Mouse (Mus musculus) limb, embryonic 11.5 days (tissue): ENCODE measurements at regions not wholly inside any gene's neighbourhood (a gene's known extent, or its start where the extent isn't known, plus 50 kb on each side); places are given as distances from the start of the nearest gene placed in this dataset.

Experiments
- ATAC-seq: fragments of 200-750 bp; cut with Nextera tagmentation; 2 replicates; pipeline ENCODE4 v1.8.0; 2017; ENCODE audit warnings: low read depth; ENCODE audit not compliant: insufficient number of reproducible peaks, low FRiP score, low TSS enrichment
- DNase-seq: peaks from one replicate; pipeline ENCODE4 v3.0.0-alpha.2; 2015; ENCODE audit warnings: low spot score
- H3K27ac ChIP-seq: fragments of 300-500 bp; sonication (generic); replicated peaks from 2 replicates; pipeline ENCODE4 v1.5.1; 2014; ENCODE audit warnings: low read depth, mild to moderate bottlenecking, low read length
- H3K27me3 ChIP-seq: fragments of 300-500 bp; sonication (generic); 2 replicates; pipeline ENCODE4 v1.6.1; 2014; ENCODE audit warnings: mild to moderate bottlenecking, low read length, mixed read lengths; ENCODE audit not compliant: control insufficient read depth, insufficient read depth
- H3K36me3 ChIP-seq: fragments of 300-500 bp; sonication (generic); 2 replicates; pipeline ENCODE4 v1.6.1; 2014; ENCODE audit warnings: mild to moderate bottlenecking, low read length, moderate library complexity, mixed read lengths; ENCODE audit not compliant: control insufficient read depth, insufficient read depth
- H3K4me1 ChIP-seq: fragments of 300-500 bp; sonication (generic); 2 replicates; pipeline ENCODE4 v1.6.1; 2014; ENCODE audit warnings: low read length, mixed read lengths; ENCODE audit not compliant: control insufficient read depth, insufficient read depth
- H3K4me2 ChIP-seq: fragments of 300-500 bp; sonication (generic); 2 replicates; pipeline ENCODE4 v1.6.1; 2014; ENCODE audit warnings: low read depth, mild to moderate bottlenecking, moderate library complexity; ENCODE audit not compliant: severe bottlenecking
- H3K4me3 ChIP-seq: fragments of 300-500 bp; sonication (generic); 2 replicates; pipeline ENCODE4 v1.5.1; 2014; ENCODE audit warnings: low read depth, low read length
- H3K9ac ChIP-seq: fragments of 300-500 bp; sonication (generic); 2 replicates; pipeline ENCODE4 v1.6.1; 2014; ENCODE audit warnings: mild to moderate bottlenecking, low read length
- H3K9me3 ChIP-seq: fragments of 300-500 bp; sonication (generic); 2 replicates; pipeline ENCODE4 v1.6.1; 2016; ENCODE audit warnings: low read length; ENCODE audit not compliant: control insufficient read depth
- WGBS: fragments of 180-500 bp; shearing (Covaris S2); extraction: QIAGEN DNeasy Blood & Tissue Kit; methylation state at CpG from one replicate; pipeline ENCODE4 v1.1.7; 2014; 5-methylcytosine and 5-hydroxymethylcytosine counted together

DNA sequence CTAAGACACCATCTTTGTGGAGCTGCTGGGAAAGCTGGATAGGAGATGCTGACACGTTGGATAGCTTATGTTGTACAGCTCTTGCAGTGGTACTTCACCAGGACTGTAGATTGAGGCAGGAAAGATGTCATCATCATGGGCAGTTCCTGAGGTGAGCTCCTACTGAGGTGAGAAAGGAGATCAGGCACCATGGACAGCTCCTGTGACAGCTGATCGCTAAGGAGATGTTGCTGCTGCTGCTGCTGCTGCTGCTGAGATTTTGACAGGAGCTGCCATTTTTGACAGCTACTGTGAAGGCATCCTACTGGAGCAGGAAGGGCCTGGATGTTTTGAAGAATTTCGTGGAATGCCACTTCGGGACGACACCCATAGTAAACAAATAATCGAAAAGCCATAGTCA, 152.6 kb downstream of the Adam29 start:
- WGBS: 56% methylated on average over 6 of the region's 6 CpGs
- peak; percentile 57 for DNase-seq

DNA sequence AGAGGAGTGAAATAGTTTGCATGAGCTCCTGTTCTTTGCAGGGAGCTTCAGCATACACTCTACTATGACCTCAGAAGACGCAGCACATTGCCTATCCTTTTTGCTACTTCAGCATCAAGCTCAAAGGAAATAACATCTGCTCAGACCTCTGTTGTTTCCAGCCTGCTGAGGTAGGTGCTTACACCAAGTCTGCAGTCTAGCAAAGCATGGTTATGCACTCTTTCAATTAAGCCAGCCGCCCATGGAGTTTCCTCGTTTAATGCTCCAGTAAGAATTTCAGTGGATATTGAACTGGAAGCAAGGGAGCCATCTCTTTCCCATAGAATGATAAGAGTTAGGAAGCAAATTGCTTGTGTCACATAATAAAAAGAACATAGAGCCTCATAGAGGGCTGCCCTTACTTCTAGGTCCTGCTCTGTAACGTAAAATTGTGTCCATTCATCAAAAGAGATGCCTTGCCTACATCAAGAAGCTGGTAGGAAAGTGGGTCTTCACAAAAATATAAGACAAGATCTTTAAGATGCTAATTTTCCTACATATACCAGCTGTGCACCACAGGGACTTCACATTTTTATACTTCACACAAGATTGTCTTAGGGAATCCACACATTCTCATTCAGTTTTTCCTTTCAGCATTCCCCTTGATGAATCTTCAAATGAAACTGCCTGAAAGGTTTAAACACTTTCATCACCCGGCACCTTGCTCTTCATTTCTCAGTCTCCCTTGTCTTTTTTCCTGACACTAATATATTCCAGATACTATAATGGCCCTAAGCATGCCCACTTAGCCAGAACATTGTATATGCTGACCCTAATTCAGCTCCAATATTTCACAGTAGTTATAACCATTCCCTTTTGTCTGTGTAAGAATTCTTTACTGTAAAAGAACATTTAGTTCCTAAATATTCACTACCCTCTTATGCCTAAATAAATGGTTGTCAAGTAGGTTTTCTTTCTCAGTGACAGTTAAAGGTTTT, 182.2 kb downstream of the Adam29 start:
- H3K4me1 ChIP-seq: no peaks in the 10 kb centered on the region
- H3K4me2 ChIP-seq: no peak overlapping the region
- H3K36me3 ChIP-seq: no peaks in the 10 kb centered on the region
- WGBS: 72% methylated on average over 5 of the region's 5 CpGs
- ATAC-seq: no peak
- DNase-seq: no peak
- H3K9me3 ChIP-seq: no peaks in the 10 kb centered on the region
- H3K9ac ChIP-seq: no peak overlapping the region
- no peak overlapping the region for H3K27ac ChIP-seq
- no peaks in the 10 kb centered on the region for H3K27me3 ChIP-seq
- no peak overlapping the region for H3K4me3 ChIP-seq

More for the DNA sequence above, 152.6 kb downstream of the Adam29 start:
- Histone ChIP-seq H3K4me3 (no peak overlapping the region), H3K4me2 (no peak overlapping the region), H3K4me1 (no peaks in the 10 kb centered on the region), H3K9ac (no peak overlapping the region), H3K36me3 (no peaks in the 10 kb centered on the region), H3K9me3 (no peaks in the 10 kb centered on the region), H3K27ac (no peak overlapping the region), H3K27me3 (no peaks in the 10 kb centered on the region)
- no peak for ATAC-seq

DNA sequence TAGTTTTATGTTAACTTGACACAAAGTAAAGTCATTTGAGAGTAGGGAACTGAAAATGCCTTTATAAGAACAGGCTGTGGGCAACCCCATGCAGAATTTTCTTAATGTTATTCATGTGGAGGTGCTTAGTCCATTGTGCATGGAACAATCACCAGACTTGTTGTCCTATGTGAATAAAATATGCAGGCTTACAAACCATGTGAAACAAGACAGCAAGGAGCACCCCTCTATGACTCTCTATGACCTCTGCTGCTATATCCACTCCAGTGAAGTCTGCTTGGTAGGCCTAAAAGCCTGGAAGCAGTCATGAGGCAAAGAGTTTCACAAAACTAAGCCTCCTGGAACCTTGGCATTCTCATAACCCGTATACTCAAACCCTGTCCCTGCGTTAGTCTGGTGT, 215.0 kb downstream of the Adam29 start:
- no peak for ATAC-seq
- H3K9me3 ChIP-seq: no peaks in the 10 kb centered on the region
- WGBS: 87% methylated on average over 2 of the region's 2 CpGs
- H3K36me3 ChIP-seq: no peaks in the 10 kb centered on the region
- H3K4me3 ChIP-seq: no peak overlapping the region
- no peaks in the 10 kb centered on the region for H3K27me3 ChIP-seq
- no peaks in the 10 kb centered on the region for H3K4me1 ChIP-seq
- no peak overlapping the region for H3K9ac ChIP-seq
- no peak overlapping the region for H3K27ac ChIP-seq
- no peak overlapping the region for H3K4me2 ChIP-seq
- no peak for DNase-seq

DNA sequence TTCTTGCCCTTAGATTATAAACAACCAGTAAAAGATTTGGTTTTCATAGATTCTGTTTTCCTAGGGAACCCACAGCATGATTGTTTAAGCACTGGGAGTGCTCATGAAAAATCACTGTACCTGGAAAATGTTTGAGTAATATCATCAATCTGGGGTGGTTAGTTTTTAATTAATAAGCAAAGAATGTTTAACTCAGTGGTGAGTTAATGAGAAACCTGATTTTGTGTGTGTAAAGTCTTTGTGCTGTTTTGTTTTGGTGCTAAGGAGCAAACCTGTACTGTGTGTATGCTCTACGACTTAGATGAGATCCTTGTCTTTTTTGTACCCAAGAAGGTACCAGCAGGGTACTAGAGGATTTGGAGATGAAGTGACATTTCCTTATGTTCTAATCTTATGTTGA, 226.3 kb downstream of the Adam29 start:
- H3K4me1 ChIP-seq: no peaks in the 10 kb centered on the region
- H3K27ac ChIP-seq: no peak overlapping the region
- H3K9ac ChIP-seq: no peak overlapping the region
- no peak overlapping the region for H3K4me3 ChIP-seq
- H3K9me3 ChIP-seq: no peaks in the 10 kb centered on the region
- DNase-seq (no peak), ATAC-seq (no peak)
- H3K4me2 ChIP-seq: no peak overlapping the region
- no peaks in the 10 kb centered on the region for H3K27me3 ChIP-seq
- H3K36me3 ChIP-seq: no peaks in the 10 kb centered on the region
- 80% methylated on average over 1 of the region's 1 CpGs for WGBS

DNA sequence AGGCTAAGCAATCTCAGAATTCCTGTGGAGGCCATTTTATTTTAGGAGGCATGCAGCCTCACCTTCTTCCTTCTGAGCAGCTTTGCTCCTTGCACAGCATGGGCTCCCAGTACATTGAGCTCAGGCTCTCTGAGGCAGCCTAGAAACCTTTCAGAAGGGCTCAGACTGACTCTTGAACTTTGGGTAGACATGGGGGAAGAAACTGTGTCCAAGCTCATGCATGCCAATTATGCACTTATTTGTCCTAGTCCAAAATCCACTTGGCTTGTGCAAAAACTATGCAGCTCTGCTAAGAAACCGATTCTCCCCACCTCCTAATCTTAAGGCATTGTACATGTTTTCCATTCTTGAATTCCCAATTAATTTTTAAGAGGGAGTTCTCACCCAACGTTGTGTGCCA, 268.0 kb downstream of the Adam29 start:
- ATAC-seq (no peak), DNase-seq (no peak)
- 83% methylated on average over 2 of the region's 2 CpGs for WGBS
- H3K4me2 ChIP-seq: no peak overlapping the region
- H3K36me3 ChIP-seq: no peaks in the 10 kb centered on the region
- no peaks in the 10 kb centered on the region for H3K9me3 ChIP-seq
- no peaks in the 10 kb centered on the region for H3K4me1 ChIP-seq
- no peaks in the 10 kb centered on the region for H3K27me3 ChIP-seq
- no peak overlapping the region for H3K4me3 ChIP-seq
- no peak overlapping the region for H3K9ac ChIP-seq
- H3K27ac ChIP-seq: no peak overlapping the region

DNA sequence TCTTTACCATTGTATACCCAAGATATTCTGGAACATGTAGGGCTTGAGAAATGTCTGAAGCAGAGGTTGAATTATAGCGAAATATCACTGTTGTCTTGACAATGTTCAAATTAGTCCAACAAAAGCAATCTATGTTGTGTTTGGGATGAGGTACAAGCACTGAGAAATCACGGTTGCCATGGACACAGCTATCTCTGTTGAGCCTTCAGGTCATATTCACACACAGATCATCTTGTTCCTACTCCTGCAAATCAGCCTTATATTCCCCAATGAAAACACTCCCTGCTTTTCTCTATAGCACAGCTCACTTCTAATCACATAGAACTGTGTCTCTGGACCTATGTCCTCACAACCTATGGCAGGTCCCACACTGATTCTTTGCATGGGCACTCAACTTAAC, 284.3 kb downstream of the Adam29 start:
- DNase-seq (no peak), ATAC-seq (no peak)
- no peak overlapping the region for H3K4me3 ChIP-seq
- no peaks in the 10 kb centered on the region for H3K9me3 ChIP-seq
- no peak overlapping the region for H3K27ac ChIP-seq
- WGBS: 87% methylated on average over 2 of the region's 2 CpGs
- H3K9ac ChIP-seq: no peak overlapping the region
- no peaks in the 10 kb centered on the region for H3K36me3 ChIP-seq
- H3K4me1 ChIP-seq: no peaks in the 10 kb centered on the region
- H3K27me3 ChIP-seq: no peaks in the 10 kb centered on the region
- H3K4me2 ChIP-seq: no peak overlapping the region
